Mouse (Mus musculus): ENCODE data around the gene Tnfsf11. TPM values are rescaled to one million over a fixed set of nuclear protein-coding genes. Genes with fewer than 3 reads are reported as not detected.

Gene Tnfsf11
- polyA plus RNA-seq, 2 experiments = 0.03 to 0.17 TPM

GRCm38 (mm10) chr14:78276395-78276930 is 31.4 kb downstream of the Tnfsf11 start:
- no peaks in the 10 kb centered on the region for H3K27me3 ChIP-seq (ENCODE audit: control insufficient read depth, insufficient read depth, low read length)
- TF ChIP-seq EP300 (IDR thresholded peaks at IDR 0.05; ENCODE audit: low read depth) = no peak
- no peak for TF ChIP-seq CTCF (IDR thresholded peaks at IDR 0.05; ENCODE audit: low read depth)
- WGBS (ENCODE audit: insufficient replicate concordance) = 69% methylated on average over 18 of the region's 18 CpGs

GRCm38 (mm10) chr14:78274851-78275250 is 33.0 kb downstream of the Tnfsf11 start:
- TF ChIP-seq EP300 (IDR thresholded peaks at IDR 0.05; ENCODE audit: low read depth) = no peak
- no peak for TF ChIP-seq CTCF (IDR thresholded peaks at IDR 0.05; ENCODE audit: low read depth)
- no peak for ATAC-seq (ENCODE audit: insufficient read depth)
- 76% methylated on average over 5 of the region's 5 CpGs for WGBS (ENCODE audit: insufficient replicate concordance)

More at GRCm38 (mm10) chr14:78276395-78276930, 31.4 kb downstream of the Tnfsf11 start:
- no peak overlapping the region for H3K9ac ChIP-seq (replicated peaks)
- H3K4me3 ChIP-seq (ENCODE audit: insufficient read depth in 1 of 2, low read depth in 2 of 2, low read length in 2 of 2) = no peak overlapping the region
- no peak overlapping the region for H3K27ac ChIP-seq
- H3K36me3 ChIP-seq (replicated peaks; ENCODE audit: control insufficient read depth, insufficient read depth, low read depth) = no peaks in the 10 kb centered on the region
- ATAC-seq (ENCODE audit: insufficient read depth) = no peak
- no peaks in the 10 kb centered on the region for H3K9me3 ChIP-seq (ENCODE audit: control insufficient read depth, low read length)
- H3K4me2 ChIP-seq (ENCODE audit: low read depth) = no peak overlapping the region
- DNase-seq (ENCODE audit: low read depth in 3 of 3, low spot score in 3 of 3) = no peak
- no peaks in the 10 kb centered on the region for H3K4me1 ChIP-seq (replicated peaks; ENCODE audit: control insufficient read depth in 2 of 2, insufficient read depth in 2 of 2, low read length in 1 of 2)

GRCm38 (mm10) chr14:78274146-78274545 is 33.7 kb downstream of the Tnfsf11 start:
- Histone ChIP-seq H3K27me3 (ENCODE audit: control insufficient read depth, insufficient read depth, low read length) (no peaks in the 10 kb centered on the region), H3K4me3 (ENCODE audit: insufficient read depth in 1 of 2, low read depth in 2 of 2, low read length in 2 of 2) (no peak overlapping the region), H3K9me3 (ENCODE audit: control insufficient read depth, low read length) (no peaks in the 10 kb centered on the region), H3K27ac (no peak overlapping the region), H3K4me2 (ENCODE audit: low read depth) (no peak overlapping the region), H3K36me3 (replicated peaks; ENCODE audit: control insufficient read depth, insufficient read depth, low read depth) (no peaks in the 10 kb centered on the region), H3K9ac (replicated peaks) (no peak overlapping the region), H3K4me1 (replicated peaks; ENCODE audit: control insufficient read depth in 2 of 2, insufficient read depth in 2 of 2, low read length in 1 of 2) (no peaks in the 10 kb centered on the region)
- DNase-seq (ENCODE audit: low read depth in 3 of 3, low spot score in 3 of 3) (no peak), ATAC-seq (ENCODE audit: insufficient read depth) (no peak)
- no peak for TF ChIP-seq CTCF (IDR thresholded peaks at IDR 0.05; ENCODE audit: low read depth)
- TF ChIP-seq EP300 (IDR thresholded peaks at IDR 0.05; ENCODE audit: low read depth) = no peak
- 67% methylated on average over 9 of the region's 9 CpGs for WGBS (ENCODE audit: insufficient replicate concordance)

More at GRCm38 (mm10) chr14:78274851-78275250, 33.0 kb downstream of the Tnfsf11 start:
- no peak for DNase-seq (ENCODE audit: low read depth in 3 of 3, low spot score in 3 of 3)
- Histone ChIP-seq H3K9ac (replicated peaks) (no peak overlapping the region), H3K4me3 (ENCODE audit: insufficient read depth in 1 of 2, low read depth in 2 of 2, low read length in 2 of 2) (no peak overlapping the region), H3K36me3 (replicated peaks; ENCODE audit: control insufficient read depth, insufficient read depth, low read depth) (no peaks in the 10 kb centered on the region), H3K27me3 (ENCODE audit: control insufficient read depth, insufficient read depth, low read length) (no peaks in the 10 kb centered on the region), H3K4me1 (replicated peaks; ENCODE audit: control insufficient read depth in 2 of 2, insufficient read depth in 2 of 2, low read length in 1 of 2) (no peaks in the 10 kb centered on the region), H3K4me2 (ENCODE audit: low read depth) (no peak overlapping the region), H3K27ac (no peak overlapping the region), H3K9me3 (ENCODE audit: control insufficient read depth, low read length) (no peaks in the 10 kb centered on the region)

- Histone ChIP-seq H3K27me3 (ENCODE audit: control insufficient read depth, insufficient read depth, low read length) (no peaks in the 10 kb centered on the region), H3K4me1 (replicated peaks; ENCODE audit: control insufficient read depth in 2 of 2, insufficient read depth in 2 of 2, low read length in 1 of 2) (no peaks in the 10 kb centered on the region), H3K27ac (no peak overlapping the region), H3K4me3 (ENCODE audit: insufficient read depth in 1 of 2, low read depth in 2 of 2, low read length in 2 of 2) (no peak overlapping the region), H3K4me2 (ENCODE audit: low read depth) (no peak overlapping the region), H3K36me3 (replicated peaks; ENCODE audit: control insufficient read depth, insufficient read depth, low read depth) (no peaks in the 10 kb centered on the region), H3K9ac (replicated peaks) (no peak overlapping the region), H3K9me3 (ENCODE audit: control insufficient read depth, low read length) (no peaks in the 10 kb centered on the region)
- TF ChIP-seq CTCF (IDR thresholded peaks at IDR 0.05; ENCODE audit: low read depth) = peak; percentile 76
- no peak for TF ChIP-seq EP300 (IDR thresholded peaks at IDR 0.05; ENCODE audit: low read depth)
- 56% methylated on average over 7 of the region's 7 CpGs for WGBS (ENCODE audit: insufficient replicate concordance)
- DNase-seq (ENCODE audit: low read depth in 3 of 3, low spot score in 3 of 3) (peak in 2 of 3 experiments; percentile 1 to 7), ATAC-seq (ENCODE audit: insufficient read depth) (no peak)
Observed at GRCm38 (mm10) chr14:78273571-78273970, 34.3 kb downstream of the Tnfsf11 start.

- Histone ChIP-seq H3K4me3 (ENCODE audit: insufficient read depth in 1 of 2, low read depth in 2 of 2, low read length in 2 of 2) (no peak overlapping the region), H3K9me3 (ENCODE audit: control insufficient read depth, low read length) (no peaks in the 10 kb centered on the region), H3K27me3 (ENCODE audit: control insufficient read depth, insufficient read depth, low read length) (no peaks in the 10 kb centered on the region), H3K4me1 (replicated peaks; ENCODE audit: control insufficient read depth in 2 of 2, insufficient read depth in 2 of 2, low read length in 1 of 2) (no peaks in the 10 kb centered on the region), H3K36me3 (replicated peaks; ENCODE audit: control insufficient read depth, insufficient read depth, low read depth) (no peaks in the 10 kb centered on the region), H3K9ac (replicated peaks) (no peak overlapping the region), H3K4me2 (ENCODE audit: low read depth) (no peak overlapping the region), H3K27ac (no peak overlapping the region)
- TF ChIP-seq EP300 (IDR thresholded peaks at IDR 0.05; ENCODE audit: low read depth) (no peak), CTCF (IDR thresholded peaks at IDR 0.05; ENCODE audit: low read depth) (no peak)
- WGBS (ENCODE audit: insufficient replicate concordance) = 61% methylated on average over 6 of the region's 6 CpGs
- ATAC-seq (ENCODE audit: insufficient read depth) = no peak
- DNase-seq (ENCODE audit: low read depth in 3 of 3, low spot score in 3 of 3) = no peak
Observed at GRCm38 (mm10) chr14:78264876-78265275, 43.0 kb downstream of the Tnfsf11 start.
